Mouse (Mus musculus) G1E-ER4 (cell line): Measurements from ENCODE around the gene Arhgap28. TPM values are rescaled to one million over a fixed set of nuclear protein-coding genes. Genes with fewer than 3 reads are reported as not detected.

ENCODE experiments used
- GATA1 ChIP-seq: IDR thresholded peaks from one replicate; pipeline ENCODE4 v1.8.0; 2012; ENCODE audit warnings: low read length, inconsistent platforms
- polyA plus RNA-seq: library from polyadenylated mRNA; stranded (reverse); fragments of >175 nt; gene quantifications from 2 replicates; pipeline ENCODE4 v1.2.3, GENCODE M21; 2012

The Arhgap28 gene
- polyA plus RNA-seq, 1 experiment: not detected

DNA sequence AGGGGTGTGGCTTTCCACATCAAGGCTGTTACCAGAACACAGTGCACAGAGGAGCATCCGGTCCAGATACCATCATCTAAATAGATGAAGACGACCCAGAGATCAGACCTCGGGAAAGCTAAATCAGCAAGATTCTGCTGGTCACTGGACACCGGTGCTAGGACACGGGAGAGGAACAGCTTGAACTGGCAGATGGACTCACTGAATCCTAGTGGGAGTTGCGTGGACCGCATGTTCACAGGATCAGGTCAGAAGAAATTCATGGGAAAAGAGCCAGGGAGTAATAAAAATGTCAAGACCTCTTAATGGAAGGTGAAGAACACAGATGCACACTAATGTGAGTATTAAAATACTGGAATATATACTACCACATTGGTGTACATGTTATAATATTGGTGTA, 85.7 kb downstream of the Arhgap28 start:
- no peak for TF ChIP-seq GATA1

DNA sequence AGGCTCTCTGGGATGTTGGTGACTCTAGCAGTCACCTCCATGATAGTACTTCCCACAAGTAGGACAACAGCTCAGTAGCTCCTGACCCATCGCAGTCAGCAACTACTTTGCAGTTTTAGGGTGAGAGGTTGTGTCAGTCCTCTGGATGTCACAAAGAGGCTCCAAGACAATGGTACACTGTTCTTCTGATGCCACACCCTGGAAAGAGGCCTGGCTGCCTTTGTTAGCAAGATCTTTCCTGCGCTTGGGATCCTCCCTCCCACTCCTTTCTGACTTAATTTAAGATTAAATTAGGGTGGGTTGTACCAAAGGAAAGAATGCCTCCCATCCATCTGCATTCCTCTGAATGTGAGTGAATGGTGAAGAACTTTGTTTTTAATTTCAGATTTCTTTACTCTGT, 87.0 kb downstream of the Arhgap28 start:
- TF ChIP-seq GATA1: no peak

DNA sequence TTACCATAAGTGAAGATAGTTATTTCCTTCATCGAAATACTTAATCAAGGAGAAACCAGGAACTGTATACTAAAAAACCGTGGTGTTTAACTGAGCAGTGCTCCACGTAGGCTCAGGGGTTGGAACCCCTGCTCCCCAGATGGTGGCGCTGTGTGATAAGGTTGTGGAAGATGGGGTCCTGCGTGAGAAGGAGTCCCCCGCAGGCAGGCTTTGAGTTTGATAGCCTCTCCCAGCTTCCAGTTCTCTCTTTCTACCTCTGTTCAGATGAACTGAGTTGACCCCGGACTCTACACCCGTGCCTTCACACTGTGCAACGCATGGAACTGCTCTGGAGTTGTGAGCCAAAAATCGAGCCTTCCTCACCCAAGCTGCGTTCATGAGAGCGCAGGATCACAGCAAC, 91.3 kb downstream of the Arhgap28 start:
- TF ChIP-seq GATA1: no peak

DNA sequence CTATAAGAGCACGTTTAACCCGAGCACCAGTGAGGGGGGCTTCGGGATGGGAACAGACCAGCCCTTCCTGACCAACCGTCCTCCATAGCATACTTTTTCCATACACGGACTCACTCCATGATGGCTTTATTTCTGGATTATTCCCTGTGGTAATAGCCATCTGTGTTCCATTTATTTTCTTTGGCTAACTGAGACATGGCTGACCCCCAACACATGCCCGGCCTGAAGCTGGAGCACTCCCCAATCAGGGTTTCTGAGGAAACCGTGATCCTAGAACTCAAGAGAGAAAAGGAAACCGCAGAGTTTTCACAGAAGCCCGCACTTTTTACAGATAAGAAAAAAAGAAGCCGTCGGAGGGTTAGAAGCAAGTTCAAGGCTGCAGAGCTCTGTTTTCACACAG, 91.9 kb downstream of the Arhgap28 start:
- TF ChIP-seq GATA1: no peak

DNA sequence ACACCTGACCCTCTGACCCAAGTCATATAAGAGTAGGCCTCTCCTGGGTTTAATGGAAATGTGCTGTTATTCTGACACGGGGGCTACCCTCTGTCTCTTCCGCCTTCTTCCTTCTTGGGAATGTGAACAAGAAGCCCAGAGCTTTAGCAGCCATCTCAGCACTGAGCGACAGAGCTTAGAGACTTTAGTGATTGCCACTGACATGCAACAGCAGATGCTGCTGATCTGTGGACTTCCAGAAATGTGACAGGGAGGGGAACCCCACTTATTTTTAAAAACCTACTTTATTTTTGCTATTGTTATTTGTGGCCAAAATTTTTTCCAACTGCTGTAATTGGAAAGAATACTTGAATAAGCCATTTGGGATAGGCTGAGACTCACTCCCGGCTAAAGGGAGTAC, 95.4 kb downstream of the Arhgap28 start:
- no peak for TF ChIP-seq GATA1

DNA sequence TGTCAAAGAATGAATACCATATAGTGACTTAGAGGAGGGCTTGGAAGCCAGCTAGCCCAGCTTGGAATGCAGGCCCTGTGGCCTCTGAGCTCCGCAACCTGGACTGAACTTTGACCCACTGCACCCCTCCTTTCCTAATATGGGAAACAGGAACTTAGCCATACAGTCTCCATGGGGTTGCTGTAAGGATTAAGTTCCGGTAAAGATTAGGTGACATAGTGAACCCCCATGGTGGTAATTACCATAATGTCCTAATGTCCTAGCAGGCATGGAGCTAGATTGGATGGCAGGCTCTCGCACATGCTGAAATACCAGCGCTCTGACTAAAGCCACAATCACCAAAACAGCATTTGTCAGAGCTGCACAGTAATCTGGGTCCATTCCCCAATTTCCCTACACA, 95.8 kb downstream of the Arhgap28 start:
- TF ChIP-seq GATA1: no peak

DNA sequence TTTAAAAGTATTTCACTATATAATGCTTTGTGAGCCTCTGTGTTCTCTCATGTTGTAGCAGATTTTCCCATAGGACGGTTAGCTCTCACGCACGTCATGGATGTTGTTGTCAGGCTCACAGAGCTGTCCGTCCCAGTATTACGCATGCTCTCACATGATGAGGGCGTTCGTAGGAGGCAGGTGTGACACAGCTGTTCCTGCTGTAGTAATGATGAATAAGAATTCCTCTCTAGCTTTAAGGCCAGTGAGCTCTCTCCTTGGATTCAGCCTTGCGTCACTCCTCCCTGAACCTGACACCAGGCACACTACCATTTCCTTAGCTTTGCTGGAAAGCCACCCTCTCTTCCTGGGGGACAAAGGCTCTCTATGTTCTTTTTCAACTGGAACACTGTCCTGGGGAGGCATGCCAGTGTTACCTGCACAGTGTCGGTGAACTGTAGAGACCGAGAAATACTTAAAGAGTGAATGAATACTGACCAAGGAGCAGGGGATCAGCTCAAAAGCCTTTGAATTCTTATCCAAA, 96.3 kb downstream of the Arhgap28 start:
- no peak for TF ChIP-seq GATA1

DNA sequence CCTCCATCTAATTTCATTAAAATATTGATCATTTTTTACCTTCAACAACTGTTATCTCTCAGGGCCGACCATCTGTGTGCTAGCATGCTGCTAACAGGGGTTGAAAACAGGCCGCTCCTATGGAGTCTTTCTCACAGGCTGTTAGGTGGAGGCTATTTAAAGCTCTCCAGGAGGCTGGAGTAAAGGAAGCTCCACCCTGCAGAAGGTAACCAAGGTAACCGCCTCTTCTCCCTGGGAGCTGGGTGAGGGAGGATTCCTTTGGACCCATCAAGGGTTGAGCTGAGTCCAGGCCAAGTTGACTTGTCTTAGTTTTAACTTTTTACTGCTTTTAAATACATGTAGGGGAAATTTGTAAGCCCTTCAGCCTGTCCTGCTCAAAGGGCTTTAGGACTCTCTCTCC, 97.7 kb downstream of the Arhgap28 start:
- no peak for TF ChIP-seq GATA1

DNA sequence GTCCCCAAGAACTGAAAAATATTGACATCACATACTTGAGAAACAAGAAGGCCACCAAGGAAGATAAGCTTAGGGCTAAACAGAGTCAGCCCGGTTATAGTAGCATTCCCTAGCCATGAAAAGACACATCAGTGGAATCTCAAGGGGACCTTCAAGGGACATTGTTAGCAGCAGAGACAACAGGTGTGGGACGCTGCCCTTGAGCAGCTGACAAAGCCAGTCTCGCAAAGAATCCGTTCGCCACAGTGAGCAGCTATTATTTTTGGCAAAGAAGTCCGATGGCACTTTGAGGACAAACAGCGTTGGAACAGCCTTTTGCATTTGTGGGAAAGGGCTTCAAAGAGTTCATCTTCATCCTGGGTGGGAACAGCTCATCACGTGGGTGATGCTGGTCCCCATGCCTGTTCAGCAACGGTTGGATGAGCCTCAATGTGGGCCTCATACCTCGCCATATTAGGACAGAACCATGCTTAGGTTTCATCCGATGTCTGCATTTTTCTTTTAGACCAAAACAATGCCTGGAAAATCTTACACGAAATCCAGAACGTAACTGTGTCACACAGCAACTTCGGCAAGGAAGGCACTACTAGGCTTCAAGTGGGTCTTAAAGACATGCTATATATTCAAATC, 99.5 kb downstream of the Arhgap28 start:
- no peak for TF ChIP-seq GATA1

DNA sequence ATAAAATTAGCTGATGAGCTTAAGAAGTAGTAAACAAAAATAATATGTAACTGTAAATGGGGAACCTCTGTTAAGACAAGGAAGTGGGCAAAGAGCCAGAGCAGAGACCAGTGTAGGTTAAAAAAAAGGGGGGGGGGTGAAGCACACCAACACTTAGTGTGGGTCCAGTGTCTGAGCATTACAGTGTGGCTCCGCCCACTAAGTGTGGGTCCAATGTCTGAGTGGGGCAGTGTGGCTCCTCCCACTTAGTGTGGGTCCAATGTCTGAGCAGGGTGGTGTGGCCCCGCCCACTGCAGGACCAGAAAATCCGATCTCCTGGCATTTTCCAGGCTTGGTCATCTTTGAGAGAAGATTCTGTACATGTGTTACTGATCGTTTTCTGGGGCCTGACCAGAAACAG, 101.1 kb downstream of the Arhgap28 start:
- no peak for TF ChIP-seq GATA1

DNA sequence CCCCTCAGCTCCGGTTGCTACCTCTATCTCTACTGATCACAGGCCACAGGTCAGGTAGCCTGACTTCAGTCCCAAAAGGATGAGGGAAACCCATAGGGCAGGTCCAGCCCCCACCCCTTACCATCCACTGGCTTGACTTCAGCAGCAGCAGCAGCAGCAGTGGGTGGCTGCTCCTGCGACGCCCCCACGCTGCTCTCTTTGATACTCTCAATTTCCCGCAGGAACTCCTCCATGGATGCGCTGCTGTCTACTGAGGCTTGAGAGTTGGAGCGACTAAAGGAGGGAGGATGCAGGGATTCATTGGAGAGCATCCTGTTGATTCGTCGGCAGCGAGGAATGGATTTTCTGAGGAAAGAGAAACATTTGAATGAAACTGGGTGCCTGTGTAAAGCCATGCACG, 102.8 kb downstream of the Arhgap28 start:
- TF ChIP-seq GATA1: no peak

DNA sequence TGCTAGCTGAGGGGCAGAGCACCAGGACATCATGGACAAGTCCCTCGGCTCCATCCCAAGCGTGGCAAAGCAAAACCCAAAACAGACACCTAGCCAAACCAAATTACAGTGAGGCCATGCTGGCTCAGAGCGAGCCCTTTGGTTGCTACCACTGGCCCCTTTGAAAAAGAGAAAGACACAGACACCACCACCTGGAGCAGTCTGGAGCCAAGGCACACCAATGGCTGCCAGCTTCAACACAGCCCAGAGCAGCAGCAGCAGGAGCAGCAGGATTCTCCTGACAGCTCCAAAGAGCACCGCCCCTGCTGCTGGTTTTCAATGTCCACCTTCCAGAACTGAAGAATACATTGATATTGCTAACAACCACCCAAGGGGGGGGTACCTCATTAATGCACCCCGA, 104.5 kb downstream of the Arhgap28 start:
- TF ChIP-seq GATA1: no peak

DNA sequence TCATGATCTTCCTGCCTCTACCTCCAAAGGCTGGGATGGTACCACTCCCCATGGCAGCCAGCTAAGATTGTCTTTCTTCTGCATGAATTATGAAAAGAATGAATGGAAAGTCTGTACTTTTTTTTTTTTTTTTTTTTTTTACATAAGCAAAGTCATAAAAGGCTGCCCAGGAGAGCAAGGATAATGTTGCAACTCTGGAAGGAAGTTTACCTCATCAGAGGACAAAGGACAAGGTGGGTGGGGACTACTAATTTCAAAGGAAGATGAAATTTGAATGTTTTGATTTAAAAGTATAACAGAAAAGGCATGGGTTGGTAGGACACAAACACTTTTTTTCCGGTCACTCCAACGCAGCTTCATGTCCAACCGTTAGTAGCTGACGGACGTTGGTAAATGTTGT, 107.5 kb downstream of the Arhgap28 start:
- TF ChIP-seq GATA1: no peak

DNA sequence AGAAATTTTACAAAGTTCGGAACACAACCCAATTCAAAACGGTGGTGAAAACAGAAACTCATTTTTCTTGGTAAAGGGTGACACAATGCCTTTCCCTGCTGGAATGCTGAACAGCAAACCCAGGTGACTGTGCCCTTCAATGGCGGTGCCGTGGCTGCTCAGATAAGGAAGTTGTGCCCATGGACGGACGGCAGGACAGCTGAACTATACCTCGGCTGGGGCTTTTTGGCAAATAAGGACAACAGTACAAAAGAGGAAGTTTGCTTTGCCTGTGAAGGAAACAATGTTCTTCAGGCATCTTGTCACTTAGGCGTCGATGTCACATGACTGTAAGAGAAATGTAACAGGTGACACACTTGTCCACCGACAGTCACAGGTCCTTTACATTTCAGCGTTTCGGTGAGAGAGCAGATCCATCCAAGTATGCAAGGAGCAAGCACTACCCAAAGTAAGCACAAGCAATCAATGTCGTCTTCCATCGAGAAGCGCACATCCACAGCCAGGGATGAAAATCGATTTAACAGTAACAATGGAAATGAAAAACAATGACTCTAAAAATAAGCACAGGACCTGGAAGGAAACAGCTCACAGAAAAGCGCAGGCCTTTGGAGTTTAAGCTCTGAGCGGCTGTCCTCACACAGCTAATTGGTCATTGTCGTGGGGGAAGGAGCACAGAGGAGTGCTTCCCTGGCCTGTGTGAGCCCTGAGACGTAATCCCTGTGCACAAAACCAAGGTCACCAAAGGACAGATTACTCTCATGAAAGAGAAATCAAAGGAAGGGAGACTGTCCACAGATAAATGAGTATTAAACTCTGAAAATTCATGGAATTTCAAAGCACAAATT, 114.2 kb downstream of the Arhgap28 start:
- no peak for TF ChIP-seq GATA1

DNA sequence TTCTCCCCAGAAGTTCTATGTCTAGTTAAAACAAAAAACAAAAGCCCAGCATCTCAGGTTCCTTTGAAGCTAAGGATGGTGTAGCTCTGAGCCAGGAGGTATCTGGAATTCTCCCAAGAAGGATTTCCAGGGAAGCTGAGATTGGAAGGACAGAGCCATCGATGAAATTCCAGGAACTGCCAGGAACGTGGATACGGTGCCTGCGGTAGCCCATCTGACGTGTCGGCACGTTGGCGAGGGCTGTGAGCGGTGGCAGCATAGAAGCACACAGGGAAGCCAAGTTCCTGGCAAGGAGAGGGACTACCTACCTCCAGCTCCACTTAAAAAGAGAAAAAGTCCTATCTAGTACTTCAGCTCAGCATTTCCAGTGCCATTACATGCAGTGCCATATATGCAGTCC, 115.8 kb downstream of the Arhgap28 start:
- TF ChIP-seq GATA1: no peak

DNA sequence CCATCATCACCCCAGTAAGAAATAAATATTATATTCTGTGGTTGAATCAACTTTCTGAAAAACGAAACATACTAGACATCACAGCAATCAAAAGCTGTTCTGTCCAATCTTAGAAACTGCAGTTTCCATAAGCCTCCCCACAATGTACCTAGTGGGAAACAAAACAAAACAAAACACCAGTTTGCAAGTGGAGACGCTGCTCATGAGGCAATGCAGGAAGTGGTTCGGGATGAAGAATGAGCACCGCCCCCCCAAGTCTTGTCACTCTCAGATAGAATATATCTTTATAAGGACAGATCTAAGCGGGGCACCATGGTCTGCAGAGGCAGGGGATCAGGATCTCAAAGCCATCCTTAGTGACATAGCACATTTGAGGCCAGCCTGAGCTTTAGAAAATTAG, 117.6 kb downstream of the Arhgap28 start:
- no peak for TF ChIP-seq GATA1

DNA sequence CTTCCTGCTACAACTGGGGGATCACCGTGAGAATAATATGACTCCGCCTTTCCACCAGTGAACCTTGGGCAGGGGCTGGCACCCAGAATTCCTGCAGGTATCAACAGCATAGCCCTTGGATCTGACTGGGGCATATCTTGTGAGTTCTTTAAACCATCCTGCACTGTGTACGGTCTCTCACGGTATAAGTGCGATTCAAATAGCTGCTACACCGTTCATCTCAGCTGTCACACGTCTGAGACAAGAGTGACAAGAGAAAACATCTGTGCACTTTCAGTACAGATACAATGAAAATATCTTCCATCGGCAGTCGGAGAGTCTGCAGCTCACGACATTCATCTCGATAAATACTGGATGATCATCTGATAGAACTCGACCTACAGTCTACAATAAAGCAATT, 126.3 kb downstream of the Arhgap28 start:
- no peak for TF ChIP-seq GATA1
